Mouse (Mus musculus) CH12.LX (cell line): Measurements from ENCODE around the gene Tac2.

Source experiments
- CHD2 ChIP-seq: IDR thresholded peaks from 2 replicates; pipeline ENCODE4 v1.6.1; 2011; ENCODE audit warnings: low read length, improper control_type of control experiment
- CTCF ChIP-seq, 2 experiments: IDR thresholded peaks in 1 of 2; conservative IDR thresholded peaks in 1 of 2; 2 replicates each; pipeline ENCODE4 v1.5.1; 2011 to 2012; ENCODE audit warnings: low read depth in 2 of 2, low read length in 2 of 2, improper control_type of control experiment in 1 of 2, inconsistent platforms in 1 of 2, mild to moderate bottlenecking in 1 of 2, moderate library complexity in 1 of 2
- ETS1 ChIP-seq: conservative IDR thresholded peaks from 2 replicates; pipeline ENCODE4 v1.6.1; 2012; ENCODE audit warnings: low read depth, mild to moderate bottlenecking, inconsistent platforms, low read length, improper control_type of control experiment, moderate library complexity
- HCFC1 ChIP-seq: IDR thresholded peaks from 2 replicates; pipeline ENCODE4 v1.6.1; 2012; ENCODE audit warnings: low read depth, mild to moderate bottlenecking, inconsistent platforms, low read length, improper control_type of control experiment
- MAX ChIP-seq: IDR thresholded peaks from 2 replicates; pipeline ENCODE4 v1.6.1; 2011; ENCODE audit warnings: low read length, improper control_type of control experiment
- POLR2A ChIP-seq: IDR thresholded peaks from 2 replicates; pipeline ENCODE4 v1.6.1; 2011; ENCODE audit warnings: low read depth, mild to moderate bottlenecking, improper control_type of control experiment, low read length
- SMC3 ChIP-seq: IDR thresholded peaks from 2 replicates; pipeline ENCODE4 v1.6.1; 2011; ENCODE audit warnings: low read depth, low read length, improper control_type of control experiment
- USF2 ChIP-seq: conservative IDR thresholded peaks from 2 replicates; pipeline ENCODE4 v1.6.1; 2011; ENCODE audit warnings: low read depth, low read length, improper control_type of control experiment
- ZC3H11A ChIP-seq: IDR thresholded peaks from 2 replicates; pipeline ENCODE4 v1.6.1; 2012; ENCODE audit warnings: low read depth, mild to moderate bottlenecking, inconsistent platforms, low read length, improper control_type of control experiment
- ZKSCAN1 ChIP-seq: IDR thresholded peaks from 2 replicates; pipeline ENCODE4 v1.6.1; 2012; ENCODE audit warnings: low read depth, inconsistent platforms, low read length, improper control_type of control experiment, borderline replicate concordance
- ZNF384 ChIP-seq: IDR thresholded peaks from 2 replicates; pipeline ENCODE4 v1.6.1; 2012; ENCODE audit warnings: low read depth, low read length, improper control_type of control experiment, inconsistent platforms

DNA sequence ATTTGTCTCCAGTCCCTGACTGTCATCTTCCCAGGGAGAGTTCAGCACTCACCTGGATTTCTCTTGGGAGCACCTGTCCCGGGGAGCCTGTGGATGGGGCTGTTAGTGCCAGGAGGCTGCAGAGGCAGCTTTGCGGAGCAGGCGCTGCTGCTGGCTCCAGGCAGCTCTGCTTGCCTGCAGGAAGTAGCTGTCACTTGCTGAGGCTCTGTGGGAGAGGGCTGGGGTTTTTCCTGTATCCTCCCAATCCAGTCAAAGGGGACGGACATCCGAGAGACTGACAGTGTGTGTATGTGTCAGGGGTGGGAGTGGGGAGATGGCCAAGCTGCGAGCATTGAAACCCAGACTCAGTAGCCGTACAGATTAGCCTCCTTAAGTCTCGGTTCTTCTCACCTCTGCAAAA, 27.3 kb downstream of the Tac2 start, which contains the start of gene Gpr182:
- TF ChIP-seq USF2 (no peak), ZNF384 (no peak), POLR2A (no peak), CTCF (conservative IDR thresholded peaks at IDR 0.05 in 1 of 2, IDR thresholded peaks at IDR 0.05 in 1 of 2; ENCODE audit: low read depth in 2 of 2, low read length in 2 of 2) (no peak), MAX (no peak), HCFC1 (no peak), SMC3 (no peak), ZC3H11A (no peak), ZKSCAN1 (no peak), CHD2 (no peak), ETS1 (no peak)
